Mouse (Mus musculus): ENCODE measurements at regions not wholly inside any gene's neighbourhood (a gene's known extent, or its start where the extent isn't known, plus 50 kb on each side); places are given as distances from the start of the nearest gene placed in this dataset.

GRCm38 (mm10) chr7:70576112-70576910 lies 209.8 kb upstream of the Nr2f2 start:
- Histone ChIP-seq H3K4me3 (ENCODE audit: insufficient read depth in 1 of 2, low read depth in 1 of 2, low read length in 2 of 2, poor library complexity in 1 of 2, severe bottlenecking in 1 of 2) (no peak overlapping the region), H3K27ac (ENCODE audit: insufficient read depth, low read depth, low read length, poor library complexity, severe bottlenecking) (no peak overlapping the region), H3K9me3 (ENCODE audit: control insufficient read depth, insufficient read depth, low read depth, low read length) (no peaks in the 10 kb centered on the region), H3K36me3 (ENCODE audit: control insufficient read depth, insufficient read depth, low read length, poor library complexity, severe bottlenecking) (no peaks in the 10 kb centered on the region), H3K4me1 (ENCODE audit: control insufficient read depth in 2 of 2, insufficient read depth in 2 of 2, low read length in 2 of 2, poor library complexity in 1 of 2) (peaks cover 0 to 5% of the 10 kb centered on the region in 2 experiments; a peak in 1 of 4 replicates), H3K9ac (ENCODE audit: insufficient read depth, low read depth, low read length, poor library complexity, severe bottlenecking) (no peak overlapping the region)
- TF ChIP-seq HCFC1 (IDR thresholded peaks at IDR 0.05; ENCODE audit: borderline replicate concordance, insufficient read depth, low read length) = no peak
- TF ChIP-seq CHD2 (IDR thresholded peaks at IDR 0.05; ENCODE audit: low read depth, low read length) = no peak
- no peak for TF ChIP-seq ZNF384 (IDR thresholded peaks at IDR 0.05; ENCODE audit: low read depth, low read length)
- no peak for TF ChIP-seq ZC3H11A (IDR thresholded peaks at IDR 0.05; ENCODE audit: borderline replicate concordance, low read depth, low read length)
- no peak for TF ChIP-seq MAFK (IDR thresholded peaks at IDR 0.05; ENCODE audit: insufficient read depth, low read depth, low read length)
- no peak for DNase-seq (ENCODE audit: low read depth, low spot score)
- in situ Hi-C loops (cut with MboI; ENCODE audit: low sequenced_read_pairs in 2 of 2, unreplicated experiment in 2 of 2) = no loop called here

- Histone ChIP-seq H3K9me3 (ENCODE audit: control insufficient read depth, insufficient read depth, low read depth, low read length) (no peaks in the 10 kb centered on the region), H3K4me3 (ENCODE audit: insufficient read depth in 1 of 2, low read depth in 1 of 2, low read length in 2 of 2, poor library complexity in 1 of 2, severe bottlenecking in 1 of 2) (no peak overlapping the region), H3K9ac (ENCODE audit: insufficient read depth, low read depth, low read length, poor library complexity, severe bottlenecking) (no peak overlapping the region), H3K36me3 (ENCODE audit: control insufficient read depth, insufficient read depth, low read length, poor library complexity, severe bottlenecking) (no peaks in the 10 kb centered on the region), H3K4me1 (ENCODE audit: control insufficient read depth in 2 of 2, insufficient read depth in 2 of 2, low read length in 2 of 2, poor library complexity in 1 of 2) (peaks cover 0 to 5% of the 10 kb centered on the region in 2 experiments; a peak in 1 of 4 replicates), H3K27ac (ENCODE audit: insufficient read depth, low read depth, low read length, poor library complexity, severe bottlenecking) (no peak overlapping the region)
- in situ Hi-C loops (cut with MboI; ENCODE audit: low sequenced_read_pairs in 2 of 2, unreplicated experiment in 2 of 2) = no loop called here
- TF ChIP-seq MAFK (IDR thresholded peaks at IDR 0.05; ENCODE audit: insufficient read depth, low read depth, low read length) (no peak), ZC3H11A (IDR thresholded peaks at IDR 0.05; ENCODE audit: borderline replicate concordance, low read depth, low read length) (no peak), HCFC1 (IDR thresholded peaks at IDR 0.05; ENCODE audit: borderline replicate concordance, insufficient read depth, low read length) (no peak), CHD2 (IDR thresholded peaks at IDR 0.05; ENCODE audit: low read depth, low read length) (no peak), ZNF384 (IDR thresholded peaks at IDR 0.05; ENCODE audit: low read depth, low read length) (no peak)
- no peak for DNase-seq (ENCODE audit: low read depth, low spot score)
Measured at GRCm38 (mm10) chr7:70575614-70576013, 209.1 kb upstream of the Nr2f2 start.

GRCm38 (mm10) chr7:70574194-70574593 lies 207.7 kb upstream of the Nr2f2 start:
- no peak for TF ChIP-seq HCFC1 (IDR thresholded peaks at IDR 0.05; ENCODE audit: borderline replicate concordance, insufficient read depth, low read length)
- no peak for TF ChIP-seq ZC3H11A (IDR thresholded peaks at IDR 0.05; ENCODE audit: borderline replicate concordance, low read depth, low read length)
- no peak for TF ChIP-seq CHD2 (IDR thresholded peaks at IDR 0.05; ENCODE audit: low read depth, low read length)
- TF ChIP-seq ZNF384 (IDR thresholded peaks at IDR 0.05; ENCODE audit: low read depth, low read length) = no peak
- TF ChIP-seq MAFK (IDR thresholded peaks at IDR 0.05; ENCODE audit: insufficient read depth, low read depth, low read length) = no peak
- DNase-seq (ENCODE audit: low read depth, low spot score) = no peak
- H3K27ac ChIP-seq (ENCODE audit: insufficient read depth, low read depth, low read length, poor library complexity, severe bottlenecking) = no peak overlapping the region
- peaks cover 0 to 5% of the 10 kb centered on the region in 2 experiments; a peak in 1 of 4 replicates for H3K4me1 ChIP-seq (ENCODE audit: control insufficient read depth in 2 of 2, insufficient read depth in 2 of 2, low read length in 2 of 2, poor library complexity in 1 of 2)
- H3K9ac ChIP-seq (ENCODE audit: insufficient read depth, low read depth, low read length, poor library complexity, severe bottlenecking) = no peak overlapping the region
- no peaks in the 10 kb centered on the region for H3K9me3 ChIP-seq (ENCODE audit: control insufficient read depth, insufficient read depth, low read depth, low read length)
- no peaks in the 10 kb centered on the region for H3K36me3 ChIP-seq (ENCODE audit: control insufficient read depth, insufficient read depth, low read length, poor library complexity, severe bottlenecking)
- H3K4me3 ChIP-seq (ENCODE audit: insufficient read depth in 1 of 2, low read depth in 1 of 2, low read length in 2 of 2, poor library complexity in 1 of 2, severe bottlenecking in 1 of 2) = no peak overlapping the region
- in situ Hi-C loops (cut with MboI; ENCODE audit: low sequenced_read_pairs in 2 of 2, unreplicated experiment in 2 of 2) = no loop called here

GRCm38 (mm10) chr7:70565034-70565433 lies 198.5 kb upstream of the Nr2f2 start:
- in situ Hi-C loops (cut with MboI; ENCODE audit: low sequenced_read_pairs in 2 of 2, unreplicated experiment in 2 of 2) = no loop called here
- Histone ChIP-seq H3K27ac (ENCODE audit: insufficient read depth, low read depth, low read length, poor library complexity, severe bottlenecking) (no peak overlapping the region), H3K9ac (ENCODE audit: insufficient read depth, low read depth, low read length, poor library complexity, severe bottlenecking) (no peak overlapping the region), H3K36me3 (ENCODE audit: control insufficient read depth, insufficient read depth, low read length, poor library complexity, severe bottlenecking) (no peaks in the 10 kb centered on the region), H3K4me1 (ENCODE audit: control insufficient read depth in 2 of 2, insufficient read depth in 2 of 2, low read length in 2 of 2, poor library complexity in 1 of 2) (no peaks in the 10 kb centered on the region), H3K4me3 (ENCODE audit: insufficient read depth in 1 of 2, low read depth in 1 of 2, low read length in 2 of 2, poor library complexity in 1 of 2, severe bottlenecking in 1 of 2) (no peak overlapping the region), H3K9me3 (ENCODE audit: control insufficient read depth, insufficient read depth, low read depth, low read length) (no peaks in the 10 kb centered on the region)
- DNase-seq (ENCODE audit: low read depth, low spot score) = no peak
- TF ChIP-seq ZNF384 (IDR thresholded peaks at IDR 0.05; ENCODE audit: low read depth, low read length) (no peak), HCFC1 (IDR thresholded peaks at IDR 0.05; ENCODE audit: borderline replicate concordance, insufficient read depth, low read length) (no peak), ZC3H11A (IDR thresholded peaks at IDR 0.05; ENCODE audit: borderline replicate concordance, low read depth, low read length) (no peak), CHD2 (IDR thresholded peaks at IDR 0.05; ENCODE audit: low read depth, low read length) (no peak), MAFK (IDR thresholded peaks at IDR 0.05; ENCODE audit: insufficient read depth, low read depth, low read length) (no peak)
